Mouse (Mus musculus) B cell, adult 2 months (primary cell): ENCODE data around the gene Akap1.
"Not testable (repeated sequence)": the region's sequence is repeated elsewhere in the genome, so short reads cannot be mapped to it uniquely, and the experiment has no call there.

Source experiments
- DNase-seq, 2 experiments: peaks; one replicate each; pipeline ENCODE4 v3.0.0; 2022

Gene Akap1

GRCm38 (mm10) chr11:88864458-88865197 lies at the start of gene Akap1:
TSS of gene Akap1 (minus strand) at chr11:88864586.
- DNase-seq = peak; percentile 68 to 72

GRCm38 (mm10) chr11:88909388-88910036 lies 45.1 kb upstream of the Akap1 start:
- no peak for DNase-seq

GRCm38 (mm10) chr11:88908557-88909211 lies 44.3 kb upstream of the Akap1 start:
- peak; percentile 73 to 77 for DNase-seq

GRCm38 (mm10) chr11:88907886-88908285 lies 43.5 kb upstream of the Akap1 start:
- no peak for DNase-seq

- DNase-seq = no peak
These were observed 41.2 kb upstream of the Akap1 start for GRCm38 (mm10) chr11:88905621-88906020.

- no peak for DNase-seq
These were observed 39.7 kb upstream of the Akap1 start for GRCm38 (mm10) chr11:88904080-88904479.

GRCm38 (mm10) chr11:88902762-88903161 lies 38.4 kb upstream of the Akap1 start:
- no peak for DNase-seq

- DNase-seq = no peak
These were observed 37.0 kb upstream of the Akap1 start for GRCm38 (mm10) chr11:88901341-88901802.

GRCm38 (mm10) chr11:88899561-88899960 lies 35.2 kb upstream of the Akap1 start:
- no peak for DNase-seq

- DNase-seq = no peak
These were observed 34.0 kb upstream of the Akap1 start for GRCm38 (mm10) chr11:88898380-88898763.

GRCm38 (mm10) chr11:88897624-88898379 lies 33.4 kb upstream of the Akap1 start:
- no peak for DNase-seq

- DNase-seq = peak; percentile 62 to 76
These were observed 31.4 kb upstream of the Akap1 start for GRCm38 (mm10) chr11:88895800-88896232.

GRCm38 (mm10) chr11:88895235-88895634 lies 30.8 kb upstream of the Akap1 start:
- peak; percentile 27 to 34 for DNase-seq

GRCm38 (mm10) chr11:88894279-88894678 lies 29.9 kb upstream of the Akap1 start:
- not testable (repeated sequence) for DNase-seq

- DNase-seq = not testable (repeated sequence)
These were observed 29.1 kb upstream of the Akap1 start for GRCm38 (mm10) chr11:88893501-88893900.

GRCm38 (mm10) chr11:88892789-88893188 lies 28.4 kb upstream of the Akap1 start:
- DNase-seq = peak in 1 of 2 experiments; percentile 20

- peak; percentile 42 to 46 for DNase-seq
These were observed 27.7 kb upstream of the Akap1 start for GRCm38 (mm10) chr11:88891921-88892561.

GRCm38 (mm10) chr11:88891446-88891845 lies 27.1 kb upstream of the Akap1 start:
- peak in 1 of 2 experiments; percentile 27 for DNase-seq

GRCm38 (mm10) chr11:88890904-88891303 lies 26.5 kb upstream of the Akap1 start:
- DNase-seq = not testable (repeated sequence)

- no peak for DNase-seq
These were observed 24.6 kb upstream of the Akap1 start for GRCm38 (mm10) chr11:88888996-88889395.

GRCm38 (mm10) chr11:88884376-88885065 lies 20.1 kb upstream of the Akap1 start:
- DNase-seq = no peak

- no peak for DNase-seq
These were observed 13.6 kb upstream of the Akap1 start for GRCm38 (mm10) chr11:88878011-88878410.
